7 mouse cellular contexts compared by ENCODE assay signal in the genomic region with DNA sequence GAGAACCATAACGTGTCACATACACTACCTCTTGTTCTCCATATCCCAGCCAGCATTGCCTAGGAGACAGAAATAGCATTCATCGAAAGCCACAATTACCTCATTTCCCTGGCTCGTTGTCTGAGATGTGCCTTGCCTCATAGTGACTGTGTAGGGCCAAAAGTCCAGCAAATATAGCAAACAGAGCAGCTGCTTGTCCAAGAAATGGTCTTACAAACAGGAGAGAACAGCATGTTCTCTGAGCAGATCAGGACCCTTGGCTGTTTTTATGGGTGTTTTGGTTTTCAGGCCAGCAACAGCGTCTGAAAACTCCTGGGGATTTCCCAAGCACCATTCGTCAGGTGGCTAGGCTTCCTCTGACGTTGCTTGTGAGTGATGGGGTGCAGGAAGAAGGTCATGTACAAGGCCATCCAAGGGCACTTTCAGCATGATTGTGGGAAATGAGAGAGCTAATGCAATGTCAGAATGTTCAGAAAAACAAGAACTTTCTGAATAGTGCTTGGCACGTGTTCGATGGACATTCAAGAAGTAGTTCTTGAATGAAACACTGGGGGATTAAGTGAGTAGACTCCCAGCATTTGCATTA.
A peak's percentile ranks its signal among the peaks of the same experiment; 100 is the strongest.
DNase-seq lines count a peak whose midpoint lies in the region.

No protein-coding gene starts in this region.

- DNase-seq in thymus, adult 18-20 months = peak; percentile 1 to 3
- no peak for DNase-seq in thymus, postnatal 0 days (ENCODE audit: low spot score)
- DNase-seq in gastrocnemius, postnatal 25 days = peak; percentile 65
- peak; percentile 68 to 71 for DNase-seq in lung, adult 18-20 months
- no peak for DNase-seq in layer of hippocampus, adult 9-10 months (ENCODE audit: low spot score)
- DNase-seq in layer of hippocampus, postnatal 36 days = no peak
- DNase-seq in spleen, postnatal 36 days (ENCODE audit: low spot score in 2 of 2) = no peak

Comparison
In these comparisons a context has a peak if more than half of its experiments do, and no peak if none do; other contexts are left out.
1. DNase-seq: peak in thymus, adult 18-20 months (2 of 2), gastrocnemius, postnatal 25 days (single experiment) and lung, adult 18-20 months (2 of 2); none in thymus, postnatal 0 days (single experiment), layer of hippocampus, adult 9-10 months (single experiment), layer of hippocampus, postnatal 36 days (0 of 2) and spleen, postnatal 36 days (0 of 2).